ENCODE assay signal across 9 mouse cellular contexts in genomic region chr15:61102421-61103412, GRCm38 (mm10).
DNase-seq lines count a peak whose midpoint lies in the region; ATAC-seq lines count a peak whose summit lies in the region.
"Had no signal": no experiment of that assay in that cellular context is flagged by ENCODE, and none has a peak within 500 bp of the region (broad histone marks: within the 10 kb centered on the region; RNA-seq: fewer than 3 reads in every experiment).

No protein-coding gene starts in this region.

- H3K4me3 ChIP-seq in neural tube, embryonic 12.5 days = no peak overlapping the region
- H3K4me3 ChIP-seq: limb, embryonic 15.5 days had no signal

- ATAC-seq in CD4-positive, CD25-positive, alpha-beta regulatory T cell, adult 4 months = peak; percentile 43
- peak; percentile 80 for ATAC-seq in neural tube, embryonic 12.5 days (ENCODE audit: low FRiP score, low read depth)

- no peak overlapping the region for H3K27ac ChIP-seq in neural tube, embryonic 12.5 days
- H3K27ac ChIP-seq: limb, embryonic 15.5 days had no signal

- H3K27me3 ChIP-seq in neural tube, embryonic 12.5 days (replicated peaks) = no peaks in the 10 kb centered on the region
- H3K27me3 ChIP-seq: limb, embryonic 15.5 days had no signal

- DNase-seq in heart, postnatal 4 days = peak; percentile 51
- no peak for DNase-seq in heart, adult 9 months (ENCODE audit: low spot score in 2 of 2)
- peak; percentile 6 to 51 for DNase-seq in adrenal gland, postnatal 36 days
- DNase-seq in forelimb bud, embryonic 11.5 days (ENCODE audit: low read depth, low spot score) = peak; percentile 65
- DNase-seq in left cerebral cortex, adult 9 months (ENCODE audit: low spot score in 2 of 2) = peak; percentile 7 to 66
- no peak for DNase-seq in urinary bladder, adult 18-20 months (ENCODE audit: low spot score in 2 of 2)

- WGBS in neural tube, embryonic 12.5 days = 19% methylated on average over 7 of the region's 7 CpGs

- no peaks in the 10 kb centered on the region; the same call in 1 of the 2 replicates for H3K4me1 ChIP-seq in neural tube, embryonic 12.5 days
- H3K4me1 ChIP-seq: limb, embryonic 15.5 days had no signal

- no peak overlapping the region for H3K9ac ChIP-seq in neural tube, embryonic 12.5 days
- H3K9ac ChIP-seq: limb, embryonic 15.5 days had no signal

- H3K4me2 ChIP-seq in neural tube, embryonic 12.5 days (replicated peaks) = peak overlapping the region; percentile 37
- H3K4me2 ChIP-seq: limb, embryonic 15.5 days had no signal

- H3K9me3 ChIP-seq in neural tube, embryonic 12.5 days = no peaks in the 10 kb centered on the region
- H3K9me3 ChIP-seq: limb, embryonic 15.5 days had no signal

- no peaks in the 10 kb centered on the region for H3K36me3 ChIP-seq in neural tube, embryonic 12.5 days
- H3K36me3 ChIP-seq: limb, embryonic 15.5 days had no signal

Comparison
In these comparisons a context has a peak if more than half of its experiments do, and no peak if none do; other contexts are left out.
1. DNase-seq: peak in heart, postnatal 4 days (single experiment), adrenal gland, postnatal 36 days (2 of 2), forelimb bud, embryonic 11.5 days (single experiment) and left cerebral cortex, adult 9 months (2 of 2); none in heart, adult 9 months (0 of 2) and urinary bladder, adult 18-20 months (0 of 2).